Mouse (Mus musculus): ENCODE measurements around the gene Serpinb13. TPM values are rescaled to one million over a fixed set of nuclear protein-coding genes. Genes with fewer than 3 reads are reported as not detected.
"Not testable (repeated sequence)": the region's sequence is repeated elsewhere in the genome, so short reads cannot be mapped to it uniquely, and the experiment has no call there.

Gene Serpinb13
- polyA plus RNA-seq, 1 experiment from 2014 or later, result not detected

DNA sequence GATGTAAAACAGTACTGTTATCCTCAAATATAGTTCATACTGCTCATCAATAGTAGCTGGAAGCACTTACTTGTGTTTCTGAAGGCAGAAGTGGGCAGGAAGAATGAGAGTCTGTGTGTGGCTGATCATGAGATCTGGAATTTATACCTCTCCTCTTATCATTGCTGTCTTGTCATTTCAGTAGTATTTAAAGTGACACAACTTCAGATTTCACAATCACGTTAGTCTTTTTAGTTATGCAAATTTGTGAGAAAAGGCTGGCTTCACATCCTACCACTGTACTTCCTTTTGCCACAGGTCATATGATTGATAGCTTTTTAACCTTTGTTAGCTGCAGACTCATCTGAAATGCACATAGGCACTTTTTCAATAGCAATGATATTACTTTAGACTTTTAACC, 45.1 kb downstream of the Serpinb13 start:
- WGBS, result 70% methylated on average over 1 of the region's 1 CpGs
- no peak overlapping the region for H3K27ac ChIP-seq
- no peak for DNase-seq (ENCODE audit: extremely low spot score, low spot score)
- H3K9me3 ChIP-seq, result no peaks in the 10 kb centered on the region
- H3K36me3 ChIP-seq (replicated peaks), result no peaks in the 10 kb centered on the region
- H3K4me1 ChIP-seq, result no peaks in the 10 kb centered on the region
- H3K4me3 ChIP-seq, result no peak overlapping the region
- H3K27me3 ChIP-seq (ENCODE audit: poor library complexity, severe bottlenecking), result no peaks in the 10 kb centered on the region

DNA sequence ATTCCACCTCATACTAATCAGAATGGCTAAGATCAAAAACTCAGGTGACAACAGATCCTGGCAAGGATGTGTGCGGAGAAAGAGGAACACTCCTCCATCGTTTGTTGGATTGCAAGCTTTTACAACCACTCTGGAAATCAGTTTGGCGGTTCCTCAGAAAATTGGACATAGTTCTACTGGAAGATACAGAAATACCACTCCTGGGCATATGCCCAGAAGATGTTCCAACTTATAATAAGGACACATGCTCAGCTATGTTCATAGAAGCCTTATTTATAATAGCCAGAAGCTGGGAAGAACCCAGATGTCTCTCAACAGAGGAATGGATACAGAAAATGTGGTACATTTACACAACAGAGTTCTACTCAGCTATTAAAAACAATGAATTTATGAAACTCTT, 53.5 kb downstream of the Serpinb13 start:
- not testable (repeated sequence) for DNase-seq (ENCODE audit: extremely low spot score, low spot score); H3K27me3 ChIP-seq (ENCODE audit: poor library complexity, severe bottlenecking); H3K4me1 ChIP-seq; H3K27ac ChIP-seq; H3K4me3 ChIP-seq; H3K9me3 ChIP-seq; H3K36me3 ChIP-seq (replicated peaks)
- 94% methylated on average over 3 of the region's 3 CpGs for WGBS

Other genes with a start within 250 kb of the Serpinb13 start
- 7.5 and 8.5 TPM in 2 replicates for gene Kdsr, start 221.3 kb upstream of the Serpinb13 start, polyA plus RNA-seq (2016; fragmentation: Nextera tagmentation; extraction: Ambion mirVana)
- 67.8 and 68.3 TPM in 2 replicates for gene Vps4b, start 184.3 kb upstream of the Serpinb13 start, polyA plus RNA-seq (2016; fragmentation: Nextera tagmentation; extraction: Ambion mirVana)
- gene Serpinb5, start 119.8 kb upstream of the Serpinb13 start, polyA plus RNA-seq (2016; fragmentation: Nextera tagmentation; extraction: Ambion mirVana), result not detected in 2 replicates
- not detected in 2 replicates for gene Serpinb12, start 46.5 kb upstream of the Serpinb13 start, polyA plus RNA-seq (2016; fragmentation: Nextera tagmentation; extraction: Ambion mirVana)
- not detected in 2 replicates for gene Serpinb3a, start 71.3 kb downstream of the Serpinb13 start, polyA plus RNA-seq (2016; fragmentation: Nextera tagmentation; extraction: Ambion mirVana)
- gene Serpinb3d, start 102.5 kb downstream of the Serpinb13 start, polyA plus RNA-seq (2016; fragmentation: Nextera tagmentation; extraction: Ambion mirVana), result not detected in 2 replicates

Data from forebrain, embryonic 10.5 days (tissue).